Mouse (Mus musculus): ENCODE measurements around the gene Ttc13. TPM values are rescaled to one million over a fixed set of nuclear protein-coding genes. Genes with fewer than 3 reads are reported as not detected.

Gene Ttc13
- polyA plus RNA-seq, 1 experiment, result 41.3 TPM

- H3K4me1 ChIP-seq (ENCODE audit: control insufficient read depth, insufficient read depth, low read length), result peaks cover 2% of the 10 kb centered on the region; the same call in 1 of the 2 replicates
- no peak overlapping the region for H3K27ac ChIP-seq (ENCODE audit: insufficient read depth, low read length)
- H3K4me3 ChIP-seq (ENCODE audit: insufficient read depth, low read length), result no peak overlapping the region
- TF ChIP-seq POLR2A (IDR thresholded peaks at IDR 0.05; ENCODE audit: extremely low read depth, insufficient read depth, low read length) (no peak), CTCF (IDR thresholded peaks at IDR 0.05; ENCODE audit: extremely low read depth, insufficient read depth, low read length) (no peak)
Observed at GRCm38 (mm10) chr8:124651776-124652175, 70.0 kb downstream of the Ttc13 start.

GRCm38 (mm10) chr8:124648311-124648710 lies 73.5 kb downstream of the Ttc13 start:
- Histone ChIP-seq H3K4me1 (ENCODE audit: control insufficient read depth, insufficient read depth, low read length) (peaks cover 8% of the 10 kb centered on the region), H3K27ac (ENCODE audit: insufficient read depth, low read length) (no peak overlapping the region), H3K4me3 (ENCODE audit: insufficient read depth, low read length) (no peak overlapping the region)
- no peak for TF ChIP-seq POLR2A (IDR thresholded peaks at IDR 0.05; ENCODE audit: extremely low read depth, insufficient read depth, low read length)
- TF ChIP-seq CTCF (IDR thresholded peaks at IDR 0.05; ENCODE audit: extremely low read depth, insufficient read depth, low read length), result no peak

- H3K4me3 ChIP-seq (ENCODE audit: insufficient read depth, low read length), result no peak overlapping the region
- no peak for TF ChIP-seq POLR2A (IDR thresholded peaks at IDR 0.05; ENCODE audit: extremely low read depth, insufficient read depth, low read length)
- no peak for TF ChIP-seq CTCF (IDR thresholded peaks at IDR 0.05; ENCODE audit: extremely low read depth, insufficient read depth, low read length)
- H3K4me1 ChIP-seq (ENCODE audit: control insufficient read depth, insufficient read depth, low read length), result peaks cover 8% of the 10 kb centered on the region
- H3K27ac ChIP-seq (ENCODE audit: insufficient read depth, low read length), result peak overlapping the region; percentile 9; the same call in 1 of the 2 replicates
Observed at GRCm38 (mm10) chr8:124643540-124644339, 78.0 kb downstream of the Ttc13 start.

GRCm38 (mm10) chr8:124641599-124641998 lies 80.2 kb downstream of the Ttc13 start:
- TF ChIP-seq CTCF (IDR thresholded peaks at IDR 0.05; ENCODE audit: extremely low read depth, insufficient read depth, low read length), result no peak
- TF ChIP-seq POLR2A (IDR thresholded peaks at IDR 0.05; ENCODE audit: extremely low read depth, insufficient read depth, low read length), result no peak
- Histone ChIP-seq H3K27ac (ENCODE audit: insufficient read depth, low read length) (no peak overlapping the region), H3K4me1 (ENCODE audit: control insufficient read depth, insufficient read depth, low read length) (peaks cover 8% of the 10 kb centered on the region), H3K4me3 (ENCODE audit: insufficient read depth, low read length) (no peak overlapping the region)

GRCm38 (mm10) chr8:124635247-124635502 lies 86.6 kb downstream of the Ttc13 start:
- H3K4me3 ChIP-seq (ENCODE audit: insufficient read depth, low read length), result no peak overlapping the region
- no peak overlapping the region for H3K27ac ChIP-seq (ENCODE audit: insufficient read depth, low read length)
- peaks cover 9% of the 10 kb centered on the region for H3K4me1 ChIP-seq (ENCODE audit: control insufficient read depth, insufficient read depth, low read length)
- no peak for TF ChIP-seq POLR2A (IDR thresholded peaks at IDR 0.05; ENCODE audit: extremely low read depth, insufficient read depth, low read length)
- no peak for TF ChIP-seq CTCF (IDR thresholded peaks at IDR 0.05; ENCODE audit: extremely low read depth, insufficient read depth, low read length)

GRCm38 (mm10) chr8:124634411-124635246 lies 87.2 kb downstream of the Ttc13 start:
- Histone ChIP-seq H3K4me1 (ENCODE audit: control insufficient read depth, insufficient read depth, low read length) (peaks cover 9% of the 10 kb centered on the region), H3K27ac (ENCODE audit: insufficient read depth, low read length) (no peak overlapping the region), H3K4me3 (ENCODE audit: insufficient read depth, low read length) (no peak overlapping the region)
- TF ChIP-seq CTCF (IDR thresholded peaks at IDR 0.05; ENCODE audit: extremely low read depth, insufficient read depth, low read length) (no peak), POLR2A (IDR thresholded peaks at IDR 0.05; ENCODE audit: extremely low read depth, insufficient read depth, low read length) (no peak)

GRCm38 (mm10) chr8:124633001-124633703 lies 88.6 kb downstream of the Ttc13 start:
- H3K4me1 ChIP-seq (ENCODE audit: control insufficient read depth, insufficient read depth, low read length), result peaks cover 9% of the 10 kb centered on the region
- no peak overlapping the region for H3K4me3 ChIP-seq (ENCODE audit: insufficient read depth, low read length)
- 0 out of 2 replicates have a peak overlapping the region, but pooled peaks have one; percentile 16 for H3K27ac ChIP-seq (ENCODE audit: insufficient read depth, low read length)
- TF ChIP-seq CTCF (IDR thresholded peaks at IDR 0.05; ENCODE audit: extremely low read depth, insufficient read depth, low read length), result no peak
- no peak for TF ChIP-seq POLR2A (IDR thresholded peaks at IDR 0.05; ENCODE audit: extremely low read depth, insufficient read depth, low read length)

GRCm38 (mm10) chr8:124631966-124632365 lies 89.8 kb downstream of the Ttc13 start:
- TF ChIP-seq POLR2A (IDR thresholded peaks at IDR 0.05; ENCODE audit: extremely low read depth, insufficient read depth, low read length), result no peak
- TF ChIP-seq CTCF (IDR thresholded peaks at IDR 0.05; ENCODE audit: extremely low read depth, insufficient read depth, low read length), result no peak
- peaks cover 9% of the 10 kb centered on the region for H3K4me1 ChIP-seq (ENCODE audit: control insufficient read depth, insufficient read depth, low read length)
- H3K27ac ChIP-seq (ENCODE audit: insufficient read depth, low read length), result peak overlapping the region; percentile 31; the same call in 1 of the 2 replicates
- no peak overlapping the region for H3K4me3 ChIP-seq (ENCODE audit: insufficient read depth, low read length)

GRCm38 (mm10) chr8:124630891-124631290 lies 90.9 kb downstream of the Ttc13 start:
- no peak overlapping the region for H3K27ac ChIP-seq (ENCODE audit: insufficient read depth, low read length)
- H3K4me3 ChIP-seq (ENCODE audit: insufficient read depth, low read length), result no peak overlapping the region
- H3K4me1 ChIP-seq (ENCODE audit: control insufficient read depth, insufficient read depth, low read length), result peaks cover 9% of the 10 kb centered on the region
- no peak for TF ChIP-seq POLR2A (IDR thresholded peaks at IDR 0.05; ENCODE audit: extremely low read depth, insufficient read depth, low read length)
- no peak for TF ChIP-seq CTCF (IDR thresholded peaks at IDR 0.05; ENCODE audit: extremely low read depth, insufficient read depth, low read length)

All from cortical plate, adult 2 months (tissue).